Mouse (Mus musculus) midbrain, embryonic 14.5 days (tissue): ENCODE results near the gene Ankrd24. TPM values are rescaled to one million over a fixed set of nuclear protein-coding genes. Genes with fewer than 3 reads are reported as not detected.
A peak's percentile ranks its signal among the peaks of the same experiment; 100 is the strongest.
"Not testable (repeated sequence)": the region's sequence is repeated elsewhere in the genome, so short reads cannot be mapped to it uniquely, and the experiment has no call there.

ENCODE experiments used
- ATAC-seq: fragments of 200-750 bp; cut with Nextera tagmentation; 2 replicates; pipeline ENCODE4 v1.8.0; 2017; ENCODE audit warnings: moderate number of reproducible peaks, moderate library complexity; ENCODE audit not compliant: low FRiP score, low TSS enrichment
- DNase-seq: peaks from one replicate; pipeline ENCODE4 v3.0.0-alpha.2; 2015
- H3K27ac ChIP-seq: fragments of 300-500 bp; sonication (generic); replicated peaks from 2 replicates; pipeline ENCODE4 v1.5.1; 2014; ENCODE audit warnings: mild to moderate bottlenecking, low read depth, low read length, moderate library complexity
- H3K27me3 ChIP-seq: fragments of 300-500 bp; sonication (generic); 2 replicates; pipeline ENCODE4 v1.6.1; 2014; ENCODE audit warnings: low read length, control low read depth, mixed read lengths; ENCODE audit not compliant: control insufficient read depth, insufficient read depth
- H3K36me3 ChIP-seq: fragments of 300-500 bp; sonication (generic); 2 replicates; pipeline ENCODE4 v1.6.1; 2014; ENCODE audit warnings: low read length, control low read depth; ENCODE audit not compliant: control insufficient read depth, insufficient read depth
- H3K4me1 ChIP-seq: fragments of 300-500 bp; sonication (generic); 2 replicates; pipeline ENCODE4 v1.6.1; 2014; ENCODE audit warnings: mild to moderate bottlenecking, antibody characterized with exemption, low read length, control low read depth; ENCODE audit not compliant: control insufficient read depth, insufficient read depth
- H3K4me2 ChIP-seq: fragments of 300-500 bp; sonication (generic); 2 replicates; pipeline ENCODE4 v1.6.1; 2014; ENCODE audit warnings: mild to moderate bottlenecking, low read length, moderate library complexity
- H3K4me3 ChIP-seq: fragments of 300-500 bp; sonication (generic); replicated peaks from 2 replicates; pipeline ENCODE4 v1.5.1; 2014; ENCODE audit warnings: low read depth, low read length
- H3K9ac ChIP-seq: fragments of 300-500 bp; sonication (generic); replicated peaks from 2 replicates; pipeline ENCODE4 v1.6.1; 2014; ENCODE audit warnings: mild to moderate bottlenecking, low read length, moderate library complexity
- H3K9me3 ChIP-seq: fragments of 300-500 bp; sonication (generic); 2 replicates; pipeline ENCODE4 v1.6.1; 2016; ENCODE audit warnings: low read length, control low read depth, mixed read lengths; ENCODE audit not compliant: control insufficient read depth
- WGBS: fragments of 180-500 bp; shearing (Covaris S2); extraction: QIAGEN DNeasy Blood & Tissue Kit; methylation state at CpG from one replicate; pipeline ENCODE4 v1.1.7; 2014; 5-methylcytosine and 5-hydroxymethylcytosine counted together
- polyA plus RNA-seq: library from polyadenylated mRNA; unstranded; fragments of >200 nt; fragmentation: Nextera tagmentation; extraction: Ambion mirVana; gene quantifications from 2 replicates; pipeline ENCODE4 v1.2.1, GENCODE M21; 2014

The Ankrd24 gene
- polyA plus RNA-seq, 1 experiment from 2014 or later, result 8.9 TPM

GRCm38 (mm10) chr10:81644716-81645115 is 16.4 kb downstream of the Ankrd24 start:
- H3K4me3 ChIP-seq, result no peak overlapping the region
- no peaks in the 10 kb centered on the region for H3K27me3 ChIP-seq
- H3K9me3 ChIP-seq, result no peaks in the 10 kb centered on the region
- ATAC-seq (no peak), DNase-seq (no peak)
- WGBS, result 93% methylated on average over 18 of the region's 18 CpGs
- H3K4me1 ChIP-seq, result peaks cover 22% of the 10 kb centered on the region
- H3K4me2 ChIP-seq, result no peak overlapping the region
- no peak overlapping the region for H3K27ac ChIP-seq
- H3K9ac ChIP-seq, result no peak overlapping the region
- H3K36me3 ChIP-seq, result no peaks in the 10 kb centered on the region

- H3K9ac ChIP-seq, result no peak overlapping the region
- 91% methylated on average over 4 of the region's 4 CpGs for WGBS
- H3K4me3 ChIP-seq, result no peak overlapping the region
- H3K27ac ChIP-seq, result no peak overlapping the region
- H3K4me2 ChIP-seq, result no peak overlapping the region
- H3K27me3 ChIP-seq, result no peaks in the 10 kb centered on the region
- DNase-seq (no peak), ATAC-seq (no peak)
- H3K9me3 ChIP-seq, result no peaks in the 10 kb centered on the region
- peaks cover 27% of the 10 kb centered on the region for H3K4me1 ChIP-seq
- no peaks in the 10 kb centered on the region for H3K36me3 ChIP-seq
These were observed 17.1 kb downstream of the Ankrd24 start for GRCm38 (mm10) chr10:81645391-81645790.

GRCm38 (mm10) chr10:81646015-81646555 is 17.7 kb downstream of the Ankrd24 start:
- no peaks in the 10 kb centered on the region for H3K27me3 ChIP-seq
- no peak overlapping the region for H3K4me2 ChIP-seq
- H3K9me3 ChIP-seq, result peaks cover 3% of the 10 kb centered on the region; the same call in 1 of the 2 replicates
- H3K36me3 ChIP-seq, result no peaks in the 10 kb centered on the region
- DNase-seq, result no peak
- 86% methylated on average over 7 of the region's 7 CpGs for WGBS
- peaks cover 25% of the 10 kb centered on the region for H3K4me1 ChIP-seq
- H3K27ac ChIP-seq, result no peak overlapping the region
- no peak overlapping the region for H3K4me3 ChIP-seq
- no peak for ATAC-seq
- no peak overlapping the region for H3K9ac ChIP-seq

GRCm38 (mm10) chr10:81648803-81649775 is 20.7 kb downstream of the Ankrd24 start, which contains the start of gene Gm10778:
Gene Gm10778, plus strand, starts transcription at chr10:81649059.
- H3K9me3 ChIP-seq, result peaks cover 11% of the 10 kb centered on the region
- H3K36me3 ChIP-seq, H3K27me3 ChIP-seq, H3K4me1 ChIP-seq: not testable (repeated sequence)
- H3K4me3 ChIP-seq, result peak within 1 kb of the TSS; percentile 47
- 3% methylated on average over 34 of the region's 52 CpGs for WGBS
- H3K27ac ChIP-seq, result peak within 1 kb of the TSS; percentile 83
- ATAC-seq (peak; percentile 95), DNase-seq (peak; percentile 95)
- H3K4me2 ChIP-seq, result peak within 1 kb of the TSS; percentile 59
- peak within 1 kb of the TSS; percentile 49; the same call in 1 of the 2 replicates for H3K9ac ChIP-seq

- Histone ChIP-seq H3K9ac (no peak overlapping the region), H3K4me3 (no peak overlapping the region), H3K27me3 (no peaks in the 10 kb centered on the region), H3K36me3 (peaks cover 10% of the 10 kb centered on the region; the same call in 1 of the 2 replicates), H3K9me3 (peaks cover 54% of the 10 kb centered on the region), H3K4me2 (no peak overlapping the region), H3K4me1 (peaks cover 2% of the 10 kb centered on the region; the same call in 1 of the 2 replicates), H3K27ac (no peak overlapping the region)
- DNase-seq (no peak), ATAC-seq (no peak)
- WGBS, result 96% methylated on average over 10 of the region's 10 CpGs
These were observed 26.8 kb downstream of the Ankrd24 start for GRCm38 (mm10) chr10:81655178-81655577.

- no peak overlapping the region for H3K27ac ChIP-seq
- ATAC-seq (no peak), DNase-seq (no peak)
- H3K9me3 ChIP-seq, result peaks cover 55% of the 10 kb centered on the region
- peaks cover 10% of the 10 kb centered on the region; the same call in 1 of the 2 replicates for H3K36me3 ChIP-seq
- no peaks in the 10 kb centered on the region for H3K4me1 ChIP-seq
- WGBS, result 97% methylated on average over 2 of the region's 2 CpGs
- H3K27me3 ChIP-seq, result no peaks in the 10 kb centered on the region
- no peak overlapping the region for H3K9ac ChIP-seq
- H3K4me3 ChIP-seq, result no peak overlapping the region
- no peak overlapping the region for H3K4me2 ChIP-seq
These were observed 27.8 kb downstream of the Ankrd24 start for GRCm38 (mm10) chr10:81656174-81656573.

GRCm38 (mm10) chr10:81687114-81687513 is 58.8 kb downstream of the Ankrd24 start:
- H3K9ac ChIP-seq, H3K36me3 ChIP-seq, H3K4me2 ChIP-seq, H3K4me3 ChIP-seq, H3K27me3 ChIP-seq, H3K9me3 ChIP-seq, H3K4me1 ChIP-seq, ATAC-seq, DNase-seq, H3K27ac ChIP-seq: not testable (repeated sequence)
- no CpG with 5 or more reads among the region's 18 CpGs for WGBS
